Mouse (Mus musculus) testis, adult 2 months (tissue): ENCODE results near the gene Sh3bp4. TPM values are rescaled to one million over a fixed set of nuclear protein-coding genes. Genes with fewer than 3 reads are reported as not detected.

Experiments used
- H3K27ac ChIP-seq: fragments of 200-500 bp; 2 replicates; pipeline ENCODE4 v1.5.1; 2012; ENCODE audit warnings: low read depth, low read length; ENCODE audit not compliant: control insufficient read depth, insufficient read depth
- H3K27me3 ChIP-seq: fragments of 200-500 bp; 2 replicates; pipeline ENCODE4 v1.6.1; 2012; ENCODE audit warnings: mild to moderate bottlenecking, low read length, moderate library complexity; ENCODE audit not compliant: control insufficient read depth, insufficient read depth
- H3K36me3 ChIP-seq: fragments of 200-500 bp; 2 replicates; pipeline ENCODE4 v1.6.1; 2012; ENCODE audit warnings: mild to moderate bottlenecking, low read length; ENCODE audit not compliant: control insufficient read depth, insufficient read depth
- H3K4me1 ChIP-seq: fragments of 200-500 bp; 2 replicates; pipeline ENCODE4 v1.6.1; 2012; ENCODE audit warnings: low read length; ENCODE audit not compliant: control insufficient read depth, insufficient read depth
- H3K4me3 ChIP-seq: fragments of 200-500 bp; 2 replicates; pipeline ENCODE4 v1.5.1; 2012; ENCODE audit warnings: low read depth, mild to moderate bottlenecking, low read length, moderate library complexity, mixed read lengths; ENCODE audit not compliant: control insufficient read depth
- CTCF ChIP-seq: fragments of 200-500 bp; IDR thresholded peaks from 2 replicates; pipeline ENCODE4 v1.5.1; 2012; ENCODE audit warnings: low read depth, mild to moderate bottlenecking, inconsistent platforms, low read length, moderate library complexity; ENCODE audit not compliant: control insufficient read depth, insufficient read depth, insufficient replicate concordance
- POLR2A ChIP-seq: fragments of 200-500 bp; IDR thresholded peaks from 2 replicates; pipeline ENCODE4 v1.6.1; 2012; ENCODE audit warnings: low read depth, mild to moderate bottlenecking, inconsistent platforms, low read length, moderate library complexity; ENCODE audit not compliant: control insufficient read depth
- polyA plus RNA-seq: library from polyadenylated mRNA; depleted of rRNA; stranded (reverse); fragments of >200 nt; gene quantifications from 2 replicates; pipeline ENCODE4 v1.2.3, GENCODE M21; 2012

Sh3bp4 gene
- polyA plus RNA-seq, 1 experiment = 2.6 TPM

DNA sequence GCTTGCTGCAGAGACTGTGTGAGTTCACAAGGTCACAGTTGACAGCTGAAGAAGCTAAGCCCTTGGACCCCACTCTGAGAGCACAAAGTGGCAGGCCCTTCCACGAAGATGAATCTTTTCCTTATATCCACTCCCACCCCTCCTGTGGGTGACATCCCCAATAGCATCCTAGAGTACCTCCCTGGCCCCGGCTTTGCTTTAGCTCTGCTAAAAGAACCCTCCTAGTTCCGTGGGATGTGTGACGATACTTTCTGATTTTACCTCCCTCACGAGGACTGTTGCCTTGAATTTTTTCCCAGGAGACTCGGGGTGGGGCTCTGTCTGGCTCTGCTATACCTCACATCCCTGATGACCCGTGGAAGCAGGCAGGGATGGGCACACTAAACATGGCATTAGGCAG lies 104.4 kb downstream of the Sh3bp4 start:
- peaks cover 12% of the 10 kb centered on the region for H3K4me1 ChIP-seq
- no peaks in the 10 kb centered on the region for H3K36me3 ChIP-seq
- no peak for TF ChIP-seq CTCF
- no peak for TF ChIP-seq POLR2A
- no peak overlapping the region for H3K27ac ChIP-seq
- H3K27me3 ChIP-seq = no peaks in the 10 kb centered on the region
- H3K4me3 ChIP-seq = peak overlapping the region; percentile 36

DNA sequence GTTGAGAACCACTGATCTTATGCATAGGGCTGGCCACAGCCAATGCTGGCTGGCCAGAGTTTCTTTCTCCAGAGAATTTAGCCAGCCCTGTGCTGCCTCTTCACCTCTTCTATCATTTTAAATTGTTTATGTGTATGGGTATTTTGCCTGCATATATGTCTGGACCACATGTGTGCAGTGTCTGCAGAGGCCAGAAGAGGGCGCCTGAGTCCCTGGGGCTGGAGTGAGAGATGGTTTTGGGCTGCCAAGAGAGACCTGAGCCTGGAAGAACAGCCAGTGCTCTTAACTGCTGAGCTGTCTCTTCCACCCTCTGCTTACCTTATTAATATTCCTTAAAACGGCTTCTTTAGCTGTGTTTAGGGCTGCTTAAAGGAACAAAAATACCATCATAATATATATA lies 105.1 kb downstream of the Sh3bp4 start:
- H3K4me1 ChIP-seq = peaks cover 12% of the 10 kb centered on the region
- no peak overlapping the region for H3K27ac ChIP-seq
- TF ChIP-seq CTCF (peak; percentile 67; the same call in 1 of the 2 replicates), POLR2A (no peak)
- no peaks in the 10 kb centered on the region for H3K36me3 ChIP-seq
- H3K4me3 ChIP-seq = peak overlapping the region; percentile 56
- H3K27me3 ChIP-seq = no peaks in the 10 kb centered on the region

DNA sequence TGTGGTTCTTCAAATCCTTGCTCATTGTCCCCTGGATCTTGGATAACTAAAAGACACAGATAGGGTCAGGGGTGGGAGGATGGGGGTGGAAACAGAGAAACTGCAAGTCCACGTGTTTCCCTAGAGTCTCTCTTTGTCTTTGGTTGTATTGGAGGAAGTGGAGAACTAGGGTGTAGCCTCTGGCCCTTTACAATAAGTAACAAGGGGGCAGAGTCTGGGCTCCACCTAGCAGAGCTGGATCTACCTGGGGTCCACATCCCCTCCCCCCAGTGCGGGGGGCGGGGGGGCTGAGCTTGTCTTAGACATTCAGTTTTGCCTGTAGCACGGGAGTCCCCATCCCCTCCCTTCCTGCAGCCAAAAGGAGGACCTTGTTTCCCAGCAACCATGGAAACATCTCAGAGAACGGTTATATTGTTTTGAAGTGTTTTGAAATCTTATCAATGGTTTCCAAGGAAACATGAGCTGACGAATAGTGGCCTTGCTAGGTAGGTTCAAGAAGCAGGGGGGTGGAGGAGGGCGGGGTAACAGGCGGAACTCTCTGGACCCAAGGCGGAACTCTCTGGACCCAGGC lies 113.1 kb downstream of the Sh3bp4 start:
- peaks cover 4% of the 10 kb centered on the region for H3K4me1 ChIP-seq
- H3K4me3 ChIP-seq = peak overlapping the region; percentile 60
- H3K36me3 ChIP-seq = no peaks in the 10 kb centered on the region
- H3K27ac ChIP-seq = peak overlapping the region; percentile 18; the same call in 1 of the 2 replicates
- H3K27me3 ChIP-seq = no peaks in the 10 kb centered on the region
- TF ChIP-seq CTCF (no peak), POLR2A (peak; percentile 5; the same call in 1 of the 2 replicates)

DNA sequence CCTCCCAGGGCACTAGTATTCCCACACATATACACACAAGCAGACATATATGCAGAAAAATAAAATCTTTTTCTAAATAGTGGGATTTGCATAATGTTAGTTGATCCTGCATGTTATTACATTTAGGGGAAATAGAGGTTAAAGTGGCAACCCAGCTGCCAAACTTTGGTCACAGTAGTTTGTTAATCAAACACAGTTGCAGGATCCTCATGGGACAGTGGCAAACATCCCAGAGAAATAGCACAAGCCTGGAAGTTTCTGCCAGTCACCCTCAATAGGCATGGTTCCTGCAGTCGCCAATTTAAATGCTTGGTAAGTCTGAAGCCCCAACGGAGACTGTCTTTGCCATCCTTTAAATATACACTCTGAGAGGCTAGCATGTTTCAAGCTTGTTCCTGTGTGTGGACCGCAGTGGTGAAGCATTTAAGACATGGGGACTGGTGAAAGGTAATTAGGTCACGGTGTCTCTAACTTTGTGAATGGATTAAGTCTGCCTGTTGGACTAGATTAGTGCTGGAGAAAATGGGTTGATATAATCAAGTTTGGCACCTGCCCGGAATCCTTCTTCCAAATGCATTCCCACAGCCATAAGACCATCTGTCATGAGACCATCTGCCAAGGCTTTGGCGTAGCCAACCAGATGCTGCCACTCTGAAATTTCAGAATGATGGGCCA lies 114.0 kb downstream of the Sh3bp4 start:
- Histone ChIP-seq H3K27me3 (no peaks in the 10 kb centered on the region), H3K4me3 (0 out of 2 replicates have a peak overlapping the region, but pooled peaks have one; percentile 17), H3K4me1 (peaks cover 4% of the 10 kb centered on the region), H3K27ac (peak overlapping the region; percentile 52), H3K36me3 (no peaks in the 10 kb centered on the region)
- no peak for TF ChIP-seq CTCF
- no peak for TF ChIP-seq POLR2A

DNA sequence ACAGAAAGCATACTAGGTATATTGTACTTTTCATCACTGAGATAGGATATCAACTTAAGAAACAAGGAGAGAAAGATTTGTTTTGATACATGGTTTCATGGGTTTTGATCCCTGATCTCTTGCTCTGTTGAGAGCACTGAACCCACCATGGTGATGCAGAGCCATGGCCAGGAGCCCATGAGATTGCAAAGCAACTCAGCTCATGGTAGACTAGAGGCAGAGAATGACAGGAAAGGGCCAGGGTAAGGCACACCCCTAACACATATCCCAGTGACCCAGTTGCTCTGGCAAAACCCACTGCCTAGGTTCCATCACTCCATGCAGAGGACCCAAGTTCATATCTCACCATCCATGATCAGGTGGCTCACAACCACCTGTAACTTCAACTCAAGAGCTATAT lies 114.6 kb downstream of the Sh3bp4 start:
- Histone ChIP-seq H3K27me3 (no peaks in the 10 kb centered on the region), H3K4me1 (peaks cover 4% of the 10 kb centered on the region), H3K4me3 (no peak overlapping the region), H3K27ac (no peak overlapping the region), H3K36me3 (no peaks in the 10 kb centered on the region)
- no peak for TF ChIP-seq POLR2A
- no peak for TF ChIP-seq CTCF

DNA sequence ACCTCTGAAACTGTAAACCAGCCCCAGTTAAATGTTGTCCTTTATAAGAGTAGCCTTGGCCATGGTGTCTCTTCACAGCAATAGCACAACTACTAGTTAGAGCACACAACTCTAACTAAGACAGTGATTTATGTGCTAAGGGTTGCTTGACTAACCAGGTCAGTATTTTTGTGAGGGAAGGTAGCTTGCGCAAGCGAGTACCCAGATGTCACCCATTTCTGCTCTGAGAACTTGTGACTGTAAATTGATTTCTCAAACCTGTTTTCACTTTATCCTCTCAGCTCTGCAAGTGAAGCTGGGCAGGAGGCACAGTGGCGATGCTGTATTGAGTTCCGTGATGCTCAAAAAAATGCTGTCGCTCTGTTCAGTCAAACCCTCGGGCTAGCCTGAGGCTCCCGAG lies 117.2 kb downstream of the Sh3bp4 start:
- Histone ChIP-seq H3K27me3 (no peaks in the 10 kb centered on the region), H3K4me1 (peaks cover 6% of the 10 kb centered on the region), H3K27ac (no peak overlapping the region), H3K4me3 (no peak overlapping the region), H3K36me3 (no peaks in the 10 kb centered on the region)
- TF ChIP-seq CTCF (no peak), POLR2A (no peak)

DNA sequence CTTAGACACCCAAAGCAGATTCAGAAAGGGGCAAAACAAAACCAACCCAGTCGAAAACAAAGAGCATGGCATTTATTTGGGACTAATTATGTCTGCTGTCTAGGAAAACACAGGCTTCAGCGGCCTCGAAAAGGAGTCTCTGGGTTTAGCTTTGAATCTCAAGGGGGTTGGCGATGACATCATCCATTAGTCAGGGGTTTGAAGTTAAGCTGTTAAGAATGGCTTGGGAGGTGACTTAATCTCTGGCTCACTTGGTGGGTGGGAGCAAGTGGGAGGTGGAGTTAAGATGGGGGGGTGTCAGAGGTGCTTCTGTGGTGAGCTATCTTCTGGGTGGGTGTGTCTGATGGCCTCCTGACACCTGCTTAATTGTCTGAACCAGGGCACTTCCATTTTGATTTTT lies 117.9 kb downstream of the Sh3bp4 start:
- Histone ChIP-seq H3K4me3 (no peak overlapping the region), H3K27ac (no peak overlapping the region), H3K4me1 (peaks cover 5% of the 10 kb centered on the region), H3K36me3 (no peaks in the 10 kb centered on the region), H3K27me3 (no peaks in the 10 kb centered on the region)
- TF ChIP-seq POLR2A = no peak

DNA sequence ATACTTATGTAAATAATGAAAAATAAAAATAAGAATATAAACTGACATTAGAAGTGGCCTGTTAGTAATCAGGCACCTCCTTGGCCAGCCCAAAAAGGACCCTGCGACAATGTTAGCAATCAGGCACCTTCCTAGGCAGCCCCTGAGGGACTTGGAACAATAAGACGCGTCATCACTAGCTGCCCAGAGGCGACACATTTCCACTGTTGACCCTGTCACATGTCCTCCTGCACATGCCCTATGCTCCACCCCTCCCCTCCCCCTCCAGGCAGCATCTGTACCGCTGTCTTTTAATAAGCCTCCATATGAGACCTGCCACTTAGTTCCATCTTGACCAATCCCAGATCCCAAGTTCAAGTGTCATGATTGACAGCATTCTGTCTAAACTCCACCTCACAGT lies 119.0 kb downstream of the Sh3bp4 start:
- TF ChIP-seq CTCF (no peak), POLR2A (no peak; the same call in 1 of the 2 replicates)
- Histone ChIP-seq H3K4me3 (no peak overlapping the region), H3K27ac (no peak overlapping the region), H3K27me3 (no peaks in the 10 kb centered on the region), H3K4me1 (peaks cover 2% of the 10 kb centered on the region; the same call in 1 of the 2 replicates), H3K36me3 (no peaks in the 10 kb centered on the region)
